Mouse (Mus musculus): ENCODE data around the gene Gm13078. TPM values are rescaled to one million over a fixed set of nuclear protein-coding genes. Genes with fewer than 3 reads are reported as not detected.

The Gm13078 gene
- not detected in 2 replicates for polyA plus RNA-seq (2015; fragmentation: Nextera tagmentation; extraction: Ambion mirVana)

DNA sequence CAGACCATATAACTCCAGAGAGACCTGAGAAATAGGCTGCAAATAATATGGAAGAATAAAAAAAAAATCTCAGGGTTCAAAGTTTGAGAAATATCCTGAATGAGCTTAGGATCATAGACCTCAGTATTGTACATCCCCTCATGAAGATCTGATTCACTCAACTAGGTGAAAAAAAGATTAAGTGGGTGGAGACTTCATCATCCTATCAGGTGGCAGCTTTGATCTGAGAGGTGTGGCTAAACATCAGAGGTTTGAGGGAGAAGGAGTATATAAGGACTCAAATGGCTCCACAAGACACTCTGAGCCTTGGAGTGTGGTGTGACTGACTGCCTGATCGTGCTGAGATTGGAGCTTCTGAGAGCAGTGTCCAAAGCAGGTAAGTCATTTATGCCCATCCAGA lies at the start of gene Gm13078:
Gene Gm13078 (plus strand): TSS at position 301 of the 400 bp plus-strand sequence.
- H3K36me3 ChIP-seq (ENCODE audit: control insufficient read depth, insufficient read depth, low read length) = no peaks in the 10 kb centered on the region
- no peak within 1 kb of the TSS for H3K9ac ChIP-seq (ENCODE audit: low read length)
- H3K27me3 ChIP-seq (ENCODE audit: control insufficient read depth, insufficient read depth, low read length) = no peaks in the 10 kb centered on the region
- no peak within 1 kb of the TSS for H3K4me2 ChIP-seq (ENCODE audit: low read depth, low read length)
- H3K4me1 ChIP-seq (ENCODE audit: control insufficient read depth, insufficient read depth, low read length) = no peaks in the 10 kb centered on the region
- H3K27ac ChIP-seq (ENCODE audit: low read length) = no peak within 1 kb of the TSS
- H3K4me3 ChIP-seq (replicated peaks; ENCODE audit: low read length) = no peak within 1 kb of the TSS
- H3K9me3 ChIP-seq (replicated peaks; ENCODE audit: control insufficient read depth, low read length) = peaks cover 8% of the 10 kb centered on the region
- ATAC-seq (ENCODE audit: insufficient read depth, low FRiP score) = no peak; the same call in 1 of the 2 replicates
- WGBS = 85% methylated on average over 1 of the region's 1 CpGs

DNA sequence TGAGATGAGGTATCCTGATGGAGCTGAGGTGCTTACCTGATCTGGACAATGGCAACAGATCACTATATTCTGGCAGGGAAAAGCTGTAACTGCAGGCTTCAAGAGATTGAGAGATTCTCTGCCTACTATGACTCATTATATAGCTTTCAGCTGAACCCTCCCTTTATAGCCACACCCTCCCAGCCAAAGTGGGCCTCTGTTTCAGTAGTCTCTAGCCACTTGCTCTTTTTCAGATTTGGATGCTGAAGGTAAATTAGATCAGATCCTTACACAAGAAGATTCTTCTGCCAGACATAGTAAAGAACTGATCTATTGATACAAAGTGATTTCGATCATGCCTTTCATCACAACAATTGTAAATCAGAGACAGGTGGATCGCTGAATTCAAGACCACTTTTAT lies 16.6 kb upstream of the Gm13078 start, which contains the start of gene Gm13089:
Gene Gm13089 (minus strand): TSS at position 101 of the 400 bp plus-strand sequence.
- Histone ChIP-seq H3K4me2 (ENCODE audit: low read depth, low read length) (no peak within 1 kb of the TSS), H3K27ac (ENCODE audit: low read length) (no peak within 1 kb of the TSS), H3K4me1 (ENCODE audit: control insufficient read depth, insufficient read depth, low read length) (no peaks in the 10 kb centered on the region), H3K9me3 (replicated peaks; ENCODE audit: control insufficient read depth, low read length) (peaks cover 8% of the 10 kb centered on the region; the same call in 1 of the 2 replicates), H3K36me3 (ENCODE audit: control insufficient read depth, insufficient read depth, low read length) (no peaks in the 10 kb centered on the region), H3K4me3 (replicated peaks; ENCODE audit: low read length) (no peak within 1 kb of the TSS), H3K27me3 (ENCODE audit: control insufficient read depth, insufficient read depth, low read length) (no peaks in the 10 kb centered on the region), H3K9ac (ENCODE audit: low read length) (no peak within 1 kb of the TSS)
- 81% methylated on average over 2 of the region's 2 CpGs for WGBS
- no peak for ATAC-seq (ENCODE audit: insufficient read depth, low FRiP score)

Other genes with a start within 250 kb of the Gm13078 start
- not detected in 2 replicates for gene Gm13043, start 208.1 kb upstream of the Gm13078 start, polyA plus RNA-seq (2015; fragmentation: Nextera tagmentation; extraction: Ambion mirVana)
- not detected in 2 replicates for gene Gm13040, start 183.5 kb upstream of the Gm13078 start, polyA plus RNA-seq (2015; fragmentation: Nextera tagmentation; extraction: Ambion mirVana)
- gene BC080695, start 167.8 kb upstream of the Gm13078 start, polyA plus RNA-seq (2015; fragmentation: Nextera tagmentation; extraction: Ambion mirVana) = not detected in 2 replicates
- gene Gm13057, start 167.7 kb upstream of the Gm13078 start, polyA plus RNA-seq (2015; fragmentation: Nextera tagmentation; extraction: Ambion mirVana) = not detected in 2 replicates
- gene Gm13083, start 104.5 kb upstream of the Gm13078 start, polyA plus RNA-seq (2015; fragmentation: Nextera tagmentation; extraction: Ambion mirVana) = not detected in 2 replicates
- gene Gm13088, start 62.2 kb upstream of the Gm13078 start, polyA plus RNA-seq (2015; fragmentation: Nextera tagmentation; extraction: Ambion mirVana) = not detected in 2 replicates
- gene Gm13089, start 16.7 kb upstream of the Gm13078 start, polyA plus RNA-seq (2015; fragmentation: Nextera tagmentation; extraction: Ambion mirVana) = not detected in 2 replicates
- gene Gm13023, start 69.9 kb downstream of the Gm13078 start, polyA plus RNA-seq (2015; fragmentation: Nextera tagmentation; extraction: Ambion mirVana) = not detected in 2 replicates
- gene Gm13084, start 96.6 kb downstream of the Gm13078 start, polyA plus RNA-seq (2015; fragmentation: Nextera tagmentation; extraction: Ambion mirVana) = not detected in 2 replicates
- gene Gm13103, start 127.0 kb downstream of the Gm13078 start, polyA plus RNA-seq (2015; fragmentation: Nextera tagmentation; extraction: Ambion mirVana) = not detected in 2 replicates
- not detected in 2 replicates for gene Pramef6, start 180.9 kb downstream of the Gm13078 start, polyA plus RNA-seq (2015; fragmentation: Nextera tagmentation; extraction: Ambion mirVana)
- gene Pramef25, start 231.6 kb downstream of the Gm13078 start, polyA plus RNA-seq (2015; fragmentation: Nextera tagmentation; extraction: Ambion mirVana) = not detected in 2 replicates
- gene Gm13101, start 247.5 kb downstream of the Gm13078 start, polyA plus RNA-seq (2015; fragmentation: Nextera tagmentation; extraction: Ambion mirVana) = not detected in 2 replicates